Mouse (Mus musculus) thymus, adult 2 months (tissue): ENCODE results near the gene Tubb2b. TPM values are rescaled to one million over a fixed set of nuclear protein-coding genes. Genes with fewer than 3 reads are reported as not detected.

Experiments
- DNase-seq: peaks from one replicate; pipeline ENCODE4 v3.0.0; 2021
- H3K27ac ChIP-seq: fragments of 200-500 bp; 2 replicates; pipeline ENCODE4 v1.5.1; 2012; ENCODE audit warnings: low read length, control low read depth; ENCODE audit not compliant: control insufficient read depth, insufficient read depth
- H3K27me3 ChIP-seq: fragments of 200-500 bp; 2 replicates; pipeline ENCODE4 v1.6.1; 2012; ENCODE audit warnings: mild to moderate bottlenecking, low read length, moderate library complexity, mixed read lengths; ENCODE audit not compliant: control insufficient read depth, insufficient read depth
- H3K36me3 ChIP-seq: fragments of 200-500 bp; 2 replicates; pipeline ENCODE4 v1.6.1; 2012; ENCODE audit warnings: mild to moderate bottlenecking, low read length, moderate library complexity; ENCODE audit not compliant: control insufficient read depth, insufficient read depth
- H3K4me1 ChIP-seq: fragments of 200-500 bp; replicated peaks from 2 replicates; pipeline ENCODE4 v1.6.1; 2012; ENCODE audit warnings: low read length; ENCODE audit not compliant: control insufficient read depth, insufficient read depth
- H3K4me3 ChIP-seq: fragments of 200-500 bp; 2 replicates; pipeline ENCODE4 v1.5.1; 2012; ENCODE audit warnings: mild to moderate bottlenecking, low read length, control low read depth, moderate library complexity; ENCODE audit not compliant: control insufficient read depth, insufficient read depth
- CTCF ChIP-seq: fragments of 200-500 bp; IDR thresholded peaks from 2 replicates; pipeline ENCODE4 v1.5.1; 2012; ENCODE audit warnings: mild to moderate bottlenecking, control low read depth, low read length, moderate library complexity, borderline replicate concordance; ENCODE audit not compliant: control insufficient read depth, poor library complexity, insufficient read depth; ENCODE audit errors: extremely low read depth
- POLR2A ChIP-seq: fragments of 200-500 bp; IDR thresholded peaks from 2 replicates; pipeline ENCODE4 v1.6.1; 2012; ENCODE audit warnings: mild to moderate bottlenecking, low read length, control low read depth, moderate library complexity; ENCODE audit not compliant: control insufficient read depth, poor library complexity, insufficient read depth; ENCODE audit errors: extremely low read depth
- WGBS: fragments of 180-500 bp; shearing (Covaris S2); methylation state at CpG from one replicate; pipeline ENCODE4 v1.1.7; 2018; 5-methylcytosine and 5-hydroxymethylcytosine counted together
- polyA plus RNA-seq: library from polyadenylated mRNA; depleted of rRNA; stranded (reverse); fragments of >200 nt; gene quantifications from 2 replicates; pipeline ENCODE4 v1.2.3, GENCODE M21; 2012

Gene Tubb2b
- polyA plus RNA-seq, 1 experiment = 217 TPM

DNA sequence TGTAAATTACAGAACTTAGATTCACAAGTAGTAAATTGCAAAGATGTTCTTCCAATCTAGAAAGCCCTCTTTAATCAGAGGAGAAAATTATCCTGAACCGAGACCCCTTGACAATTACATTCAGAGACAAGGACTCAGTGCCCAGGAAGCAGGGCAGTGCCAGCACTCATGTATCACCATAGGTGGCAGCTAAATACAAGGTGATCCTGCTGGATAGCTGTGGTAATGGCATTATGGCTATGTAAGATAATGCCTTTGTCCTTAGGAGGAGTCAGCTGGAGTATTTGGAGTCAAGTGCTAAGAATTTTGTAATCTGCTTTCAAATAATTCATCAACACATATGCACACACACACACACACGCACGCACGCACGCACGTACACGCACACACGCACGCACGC is 29.0 kb downstream of the Tubb2b start:
- no peak for DNase-seq
- no peak for TF ChIP-seq POLR2A
- no peak for TF ChIP-seq CTCF
- 98% methylated on average over 10 of the region's 10 CpGs for WGBS
- Histone ChIP-seq H3K4me1 (peaks cover 9% of the 10 kb centered on the region), H3K4me3 (no peak overlapping the region), H3K27me3 (no peaks in the 10 kb centered on the region), H3K27ac (no peak overlapping the region), H3K36me3 (no peaks in the 10 kb centered on the region)

DNA sequence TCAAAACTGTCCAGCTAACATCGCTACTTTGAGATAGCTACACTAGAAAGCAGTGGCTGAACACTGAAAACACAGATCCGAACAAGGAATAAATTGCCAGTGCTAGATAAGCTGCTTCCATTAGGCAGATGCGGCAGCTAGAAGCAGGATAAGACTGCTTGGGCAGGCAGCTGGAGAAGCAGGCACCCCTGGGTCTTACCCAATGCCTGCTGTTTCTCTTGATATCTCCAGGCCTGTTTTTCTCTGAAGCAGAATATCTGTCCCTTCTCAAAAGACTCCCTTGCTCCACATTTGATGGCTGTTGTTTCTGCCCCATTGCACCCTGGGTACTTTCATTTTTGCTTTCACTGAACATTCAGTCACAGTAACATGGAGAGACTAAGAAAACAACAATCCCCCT is 29.5 kb downstream of the Tubb2b start:
- Histone ChIP-seq H3K27me3 (no peaks in the 10 kb centered on the region), H3K4me3 (no peak overlapping the region), H3K36me3 (no peaks in the 10 kb centered on the region), H3K27ac (no peak overlapping the region), H3K4me1 (peaks cover 12% of the 10 kb centered on the region)
- TF ChIP-seq CTCF = no peak
- no peak for TF ChIP-seq POLR2A
- 98% methylated on average over 3 of the region's 3 CpGs for WGBS
- no peak for DNase-seq

DNA sequence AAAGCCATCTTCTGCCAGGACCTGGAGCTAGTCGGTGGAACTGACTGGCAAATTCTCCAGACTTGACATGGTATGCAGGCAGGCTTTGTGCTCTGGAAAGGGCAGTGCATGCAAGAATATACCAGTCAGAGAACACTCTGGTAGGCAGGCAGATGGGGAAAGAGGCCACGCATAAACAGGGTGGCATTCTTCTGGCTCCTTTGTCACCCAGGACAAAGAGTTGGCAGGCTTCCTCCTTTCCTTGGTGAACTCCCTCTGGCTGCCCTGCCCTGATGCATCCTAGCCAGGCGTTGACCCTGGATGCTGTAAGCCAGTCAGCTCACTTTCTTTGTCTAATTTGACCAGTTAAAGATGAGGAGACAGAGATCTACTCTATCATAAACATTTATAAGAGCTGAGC is 33.2 kb downstream of the Tubb2b start:
- no peak overlapping the region for H3K27ac ChIP-seq
- no peaks in the 10 kb centered on the region for H3K36me3 ChIP-seq
- DNase-seq = no peak
- 91% methylated on average over 3 of the region's 3 CpGs for WGBS
- TF ChIP-seq POLR2A (no peak), CTCF (no peak)
- no peak overlapping the region for H3K4me3 ChIP-seq
- peaks cover 19% of the 10 kb centered on the region for H3K4me1 ChIP-seq
- no peaks in the 10 kb centered on the region for H3K27me3 ChIP-seq

DNA sequence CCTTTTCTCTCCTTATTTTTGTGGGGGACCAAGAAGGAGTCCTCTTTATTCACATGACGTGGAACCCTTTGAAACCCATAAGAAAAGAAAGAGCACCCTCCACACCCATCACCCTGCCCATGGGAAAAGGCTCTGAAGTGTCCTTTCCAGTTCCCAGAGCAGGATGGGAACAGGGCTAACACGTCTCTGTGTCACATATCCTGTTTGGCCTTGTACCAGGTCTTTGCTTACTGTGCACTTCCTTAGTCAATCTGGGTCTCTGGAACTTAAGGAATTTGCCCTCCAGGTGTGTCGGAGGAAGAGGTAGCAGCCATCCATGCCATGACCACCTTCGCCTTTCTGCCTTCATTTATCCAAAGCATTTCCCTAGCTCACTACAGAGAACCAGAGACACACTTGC is 33.8 kb downstream of the Tubb2b start:
- 71% methylated on average over 4 of the region's 4 CpGs for WGBS
- DNase-seq = no peak

DNA sequence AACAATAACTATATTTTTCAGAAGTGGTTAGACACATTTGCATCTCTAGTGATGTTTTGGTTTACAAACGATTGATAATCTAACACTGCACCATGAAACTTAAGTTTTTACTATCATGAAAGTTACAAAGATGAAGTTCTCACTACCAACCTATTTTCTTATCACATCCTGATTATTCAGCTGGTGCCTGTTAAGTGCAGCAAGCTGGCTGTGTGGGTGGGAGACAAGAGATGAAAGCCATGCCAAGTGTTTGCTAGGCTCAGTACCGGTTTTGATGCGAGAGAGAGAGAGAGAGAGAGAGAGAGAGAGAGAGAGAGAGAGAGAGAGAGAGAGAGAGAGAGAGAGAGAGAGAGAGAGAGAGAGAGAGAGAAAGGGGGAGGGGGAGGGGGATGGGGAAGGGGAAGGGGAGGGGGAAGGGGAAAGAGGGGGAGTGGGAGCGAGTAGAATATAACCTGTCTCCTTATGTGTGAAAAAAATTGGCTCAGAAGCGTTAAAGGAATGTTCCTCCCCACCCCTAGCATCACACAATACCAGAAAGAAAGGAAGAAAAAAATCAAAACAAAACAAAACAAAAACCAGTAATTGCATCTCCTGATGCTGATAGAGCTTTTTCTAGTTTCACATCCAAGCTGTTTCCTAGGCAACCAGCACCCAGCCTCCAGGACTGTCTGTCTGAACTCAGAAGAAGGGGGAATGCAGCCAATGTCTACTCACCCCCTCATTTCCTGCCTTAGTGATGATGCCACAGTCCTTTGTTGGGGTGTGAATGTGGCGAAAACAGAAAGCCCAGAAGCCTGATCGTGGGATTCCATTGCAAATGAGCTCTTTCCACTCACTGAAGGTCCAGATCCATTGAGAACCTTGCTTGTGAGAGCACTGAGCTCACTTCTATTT is 34.5 kb downstream of the Tubb2b start:
- H3K36me3 ChIP-seq = no peaks in the 10 kb centered on the region
- no peak for TF ChIP-seq CTCF
- TF ChIP-seq POLR2A = no peak
- 32% methylated on average over 6 of the region's 7 CpGs for WGBS
- H3K4me3 ChIP-seq = no peak overlapping the region
- no peaks in the 10 kb centered on the region for H3K27me3 ChIP-seq
- no peak for DNase-seq
- peaks cover 20% of the 10 kb centered on the region for H3K4me1 ChIP-seq
- H3K27ac ChIP-seq = peak overlapping the region; percentile 46

More for the DNA sequence above, 33.8 kb downstream of the Tubb2b start:
- Histone ChIP-seq H3K4me3 (no peak overlapping the region), H3K4me1 (peaks cover 19% of the 10 kb centered on the region), H3K27me3 (no peaks in the 10 kb centered on the region), H3K27ac (peak overlapping the region; percentile 46), H3K36me3 (no peaks in the 10 kb centered on the region)
- TF ChIP-seq CTCF = no peak
- no peak for TF ChIP-seq POLR2A

DNA sequence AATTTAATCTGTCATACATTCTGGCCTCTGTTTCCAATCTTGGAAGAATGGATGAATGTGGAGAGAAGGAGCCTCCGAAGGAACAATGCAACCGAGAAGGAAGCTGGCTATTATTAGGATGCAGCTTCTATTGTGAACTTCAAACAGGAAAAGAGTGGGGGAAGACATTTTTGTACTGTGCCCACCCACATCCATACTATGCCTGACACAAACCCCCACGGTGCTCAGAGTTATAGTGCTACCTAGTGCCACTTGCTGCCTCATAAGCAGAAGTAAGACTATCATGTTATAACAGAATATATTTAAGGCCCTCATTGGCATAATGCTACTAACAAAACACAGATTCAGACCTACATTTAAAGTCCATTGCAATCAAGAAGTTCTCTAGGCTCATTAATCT is 40.9 kb downstream of the Tubb2b start:
- 10% methylated on average over 3 of the region's 3 CpGs for WGBS
- no peak for TF ChIP-seq CTCF
- TF ChIP-seq POLR2A = no peak
- H3K36me3 ChIP-seq = no peaks in the 10 kb centered on the region
- no peak for DNase-seq
- no peaks in the 10 kb centered on the region for H3K27me3 ChIP-seq
- no peak overlapping the region for H3K4me3 ChIP-seq
- H3K27ac ChIP-seq = peak overlapping the region; percentile 94
- peaks cover 25% of the 10 kb centered on the region for H3K4me1 ChIP-seq
